Comparison of ENCODE assay signal across 25 mouse cellular contexts in genomic region chr4:114938248-114938647, GRCm38 (mm10). TPM values are rescaled to one million over a fixed set of nuclear protein-coding genes. Genes with fewer than 3 reads are reported as not detected.
A peak's percentile ranks its signal among the peaks of the same experiment; 100 is the strongest.
DNase-seq lines count a peak whose midpoint lies in the region; TF ChIP-seq lines count a peak whose summit lies in the region.
"Had no signal": no experiment of that assay in that cellular context is flagged by ENCODE, and none has a peak within 500 bp of the region (broad histone marks: within the 10 kb centered on the region; RNA-seq: fewer than 3 reads in every experiment).

No protein-coding gene starts in this region.

- H3K36me3 ChIP-seq in myocyte (ENCODE audit: control insufficient read depth, insufficient read depth), result no peaks in the 10 kb centered on the region
- H3K36me3 ChIP-seq: embryonic facial prominence, embryonic 13.5 days; embryonic facial prominence, embryonic 15.5 days; forebrain, embryonic 10.5 days; forebrain, embryonic 12.5 days had no signal

- peak; percentile 14 to 31 for DNase-seq in heart, adult 18-20 months
- DNase-seq in heart, adult 8-10 months (ENCODE audit: low spot score), result no peak
- DNase-seq in cerebellum, adult 18-20 months, result no peak
- DNase-seq in yolk sac, embryonic 10.5 days (ENCODE audit: low spot score), result no peak
- DNase-seq: adrenal gland, postnatal 10 days; adrenal gland, postnatal 25 days; cerebellum, adult 11 months; cerebellum, adult 2 months; cerebellum, adult 9-10 months; cerebellum, postnatal 10 days; cerebellum, postnatal 25 days had no signal

- H3K4me3 ChIP-seq in myocyte, result no peak overlapping the region
- H3K4me3 ChIP-seq: embryonic facial prominence, embryonic 13.5 days; embryonic facial prominence, embryonic 15.5 days; erythroblast, embryonic 14.5 days; forebrain, embryonic 10.5 days; forebrain, embryonic 12.5 days had no signal

- no peaks in the 10 kb centered on the region for H3K79me2 ChIP-seq in myocyte (ENCODE audit: control insufficient read depth, insufficient read depth)

- no peak overlapping the region for H3ac ChIP-seq in myocyte (ENCODE audit: control insufficient read depth, insufficient read length)

- no peaks in the 10 kb centered on the region for H3K27me3 ChIP-seq in myocyte (ENCODE audit: control insufficient read depth, insufficient read depth, insufficient read length)

- H3K4me2 ChIP-seq in myocyte (ENCODE audit: low read depth), result peak overlapping the region; percentile 71
- H3K4me2 ChIP-seq: embryonic facial prominence, embryonic 13.5 days; embryonic facial prominence, embryonic 15.5 days; forebrain, embryonic 12.5 days had no signal

- TF ChIP-seq POLR2A in myocyte (IDR thresholded peaks at IDR 0.05; ENCODE audit: insufficient read length, low read depth), result no peak

TF ChIP-seq in myocyte, 11 proteins besides CTCF, POLR2A, EP300 and RAD21:
- TF ChIP-seq USF1 (IDR thresholded peaks at IDR 0.05; ENCODE audit: low read depth) (no peak), E2F4 (IDR thresholded peaks at IDR 0.05; ENCODE audit: insufficient read depth) (no peak), MYOG (IDR thresholded peaks at IDR 0.05; ENCODE audit: control insufficient read depth in 1 of 3, insufficient read depth in 1 of 3, insufficient read length in 2 of 3, low read depth in 2 of 3) (peak in 2 of 3 experiments; percentile 31 to 76), TCF12 (IDR thresholded peaks at IDR 0.05; ENCODE audit: insufficient read depth, poor library complexity, severe bottlenecking) (no peak), MYOD1 (IDR thresholded peaks at IDR 0.05; ENCODE audit: control insufficient read depth in 1 of 3, insufficient read length in 2 of 3, low read depth in 2 of 3) (peak in 2 of 3 experiments; percentile 3 to 66)
TF ChIP-seq in myocyte: peak in this region for 2.

RNA-seq across cellular contexts. Expression of gene Foxe3, which starts 12.4 kb away (rescaled TPM):
- not detected for total RNA-seq in heart, adult 18-20 months (2021)
- not detected for total RNA-seq in heart, adult 8-10 months (2022)
- not detected for polyA plus RNA-seq in myocyte (2012; fragmentation: generic; extraction: Trizol)
- total RNA-seq: adrenal gland, adult 2 months; adrenal gland, postnatal 10 days; adrenal gland, postnatal 25 days; adrenal gland, postnatal 4 days; ES-E14; MEL had no signal
- polyA plus RNA-seq: C2C12; cerebellum, adult 2 months; cortical plate, adult 2 months; embryonic facial prominence, embryonic 13.5 days; embryonic facial prominence, embryonic 15.5 days; erythroblast, embryonic 14.5 days; forebrain, embryonic 12.5 days; forebrain, embryonic 14.5 days; forebrain, embryonic 16.5 days had no signal

RNA-seq across cellular contexts. Expression of gene Foxd2, which starts 29.6 kb away (rescaled TPM):
- total RNA-seq in heart, adult 18-20 months (2021), result under 1 TPM; 0.35 to 0.49 TPM
- total RNA-seq in heart, adult 8-10 months (2022), result under 1 TPM; 0.16 to 0.38 (median 0.22) TPM
- polyA plus RNA-seq in myocyte (2012; fragmentation: generic; extraction: Trizol), result 0.65 TPM

RNA-seq across cellular contexts. Expression of gene Cmpk1, which starts 48.8 kb away (rescaled TPM):
- total RNA-seq in heart, adult 18-20 months (2021), result 10 to 100 TPM; 36.5 to 36.6 TPM
- total RNA-seq in heart, adult 8-10 months (2022), result 10 to 100 TPM; 30.7 to 34.2 (median 33.0) TPM
- polyA plus RNA-seq in myocyte (2012; fragmentation: generic; extraction: Trizol), result 18.3 TPM

Comparison
In these comparisons a context has a peak if more than half of its experiments do, and no peak if none do; other contexts are left out.
1. DNase-seq: peak in heart, adult 18-20 months (2 of 2); none in heart, adult 8-10 months (single experiment), cerebellum, adult 18-20 months (0 of 2) and yolk sac, embryonic 10.5 days (single experiment).